Mouse (Mus musculus): ENCODE measurements at regions not wholly inside any gene's neighbourhood (a gene's known extent, or its start where the extent isn't known, plus 50 kb on each side); places are given as distances from the start of the nearest gene placed in this dataset.

- no peak for DNase-seq
Observed at GRCm38 (mm10) chr6:84436716-84437115, 157.0 kb downstream of the Cyp26b1 start.

GRCm38 (mm10) chr6:84434532-84434931 lies 159.2 kb downstream of the Cyp26b1 start:
- peak; percentile 43 for DNase-seq

GRCm38 (mm10) chr6:84431622-84431955 lies 162.1 kb downstream of the Cyp26b1 start:
- DNase-seq: no peak

GRCm38 (mm10) chr6:84430925-84431621 lies 162.6 kb downstream of the Cyp26b1 start:
- no peak for DNase-seq

GRCm38 (mm10) chr6:84430146-84430545 lies 163.6 kb downstream of the Cyp26b1 start:
- no peak for DNase-seq

- no peak for DNase-seq
Observed at GRCm38 (mm10) chr6:84429247-84429646, 164.5 kb downstream of the Cyp26b1 start.

GRCm38 (mm10) chr6:84426691-84427090 lies 167.0 kb downstream of the Cyp26b1 start:
- no peak for DNase-seq

GRCm38 (mm10) chr6:84425823-84426222 lies 167.9 kb downstream of the Cyp26b1 start:
- peak; percentile 38 for DNase-seq

GRCm38 (mm10) chr6:84422946-84423345 lies 170.8 kb downstream of the Cyp26b1 start:
- DNase-seq: no peak

GRCm38 (mm10) chr6:84419691-84420090 lies 174.0 kb downstream of the Cyp26b1 start:
- no peak for DNase-seq

- DNase-seq: no peak
Observed at GRCm38 (mm10) chr6:84419281-84419680, 174.4 kb downstream of the Cyp26b1 start.

- DNase-seq: no peak
Observed at GRCm38 (mm10) chr6:84416992-84417636, 176.6 kb downstream of the Cyp26b1 start.

- no peak for DNase-seq
Observed at GRCm38 (mm10) chr6:84414400-84414799, 179.3 kb downstream of the Cyp26b1 start.

GRCm38 (mm10) chr6:84409863-84410513 lies 183.7 kb downstream of the Cyp26b1 start:
- no peak for DNase-seq

- DNase-seq: no peak
Observed at GRCm38 (mm10) chr6:84408513-84408912, 185.2 kb downstream of the Cyp26b1 start.

GRCm38 (mm10) chr6:84407773-84408172 lies 185.9 kb downstream of the Cyp26b1 start:
- DNase-seq: no peak

- DNase-seq: no peak
Observed at GRCm38 (mm10) chr6:84404695-84405094, 189.0 kb downstream of the Cyp26b1 start.

- no peak for DNase-seq
Observed at GRCm38 (mm10) chr6:84402431-84402830, 191.3 kb downstream of the Cyp26b1 start.

GRCm38 (mm10) chr6:84394496-84395090 lies 199.1 kb downstream of the Cyp26b1 start:
- DNase-seq: no peak

GRCm38 (mm10) chr6:84393519-84394231 lies 200.0 kb downstream of the Cyp26b1 start:
- DNase-seq: no peak

- DNase-seq: peak; percentile 70
Observed at GRCm38 (mm10) chr6:84392752-84393511, 200.8 kb downstream of the Cyp26b1 start.

GRCm38 (mm10) chr6:84391016-84391415 lies 202.7 kb downstream of the Cyp26b1 start:
- DNase-seq: no peak
